Mouse (Mus musculus): ENCODE measurements around the gene Metap2.
A peak's percentile ranks its signal among the peaks of the same experiment; 100 is the strongest.
"Not testable (repeated sequence)": the region's sequence is repeated elsewhere in the genome, so short reads cannot be mapped to it uniquely, and the experiment has no call there.

Gene Metap2

DNA sequence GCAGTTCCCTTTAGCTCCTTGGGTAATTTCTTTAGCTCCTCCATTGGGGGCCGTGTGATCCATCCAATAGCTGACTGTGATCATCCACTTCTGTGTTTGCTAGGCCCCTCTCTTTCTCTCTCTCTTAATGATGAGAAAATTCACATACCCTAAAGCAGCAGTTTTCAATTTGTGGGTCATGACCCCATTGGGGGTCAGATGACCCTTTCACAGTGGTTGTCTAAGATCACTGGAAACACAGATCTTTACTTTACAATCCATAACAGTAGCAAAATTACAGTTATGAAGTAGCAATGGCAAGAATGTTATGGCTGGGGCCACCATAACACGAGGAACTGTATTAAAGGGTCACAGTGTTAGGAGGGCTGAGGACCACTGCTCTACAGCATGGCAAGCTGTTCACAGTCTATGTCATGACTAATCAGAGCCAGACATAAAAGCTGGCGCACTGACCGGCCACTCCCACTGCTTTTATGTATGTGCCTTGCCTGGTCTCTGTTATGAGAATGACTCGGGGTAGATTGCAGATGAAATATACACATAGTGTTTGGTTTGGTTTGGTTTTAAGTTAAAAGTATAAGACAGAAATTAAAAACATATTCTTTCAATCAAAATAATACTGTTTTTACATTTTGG lies 13.0 kb upstream of the Metap2 start:
- DNase-seq, result no peak

DNA sequence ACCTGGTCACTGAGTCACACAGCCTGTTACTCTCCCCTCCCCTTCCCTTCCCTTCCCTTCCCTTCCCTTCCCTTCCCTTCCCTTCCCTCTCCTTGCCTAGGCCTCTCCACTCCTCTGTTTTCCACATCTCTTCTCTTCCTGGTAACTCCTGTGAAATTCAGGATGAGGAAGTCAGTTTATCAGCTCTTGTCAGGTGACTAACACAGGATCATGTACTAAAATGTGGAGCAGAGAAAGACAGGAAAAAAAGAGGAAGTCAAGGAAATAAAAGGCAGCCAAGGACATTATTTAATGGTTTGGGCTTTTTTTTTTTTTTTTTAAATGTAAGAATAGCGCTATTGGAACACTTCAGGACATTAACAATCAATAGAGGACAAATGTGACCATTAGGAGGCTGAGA lies 12.1 kb upstream of the Metap2 start:
- no peak for DNase-seq

GRCm38 (mm10) chr10:93908540-93908939 lies 11.6 kb upstream of the Metap2 start:
- DNase-seq, result no peak

DNA sequence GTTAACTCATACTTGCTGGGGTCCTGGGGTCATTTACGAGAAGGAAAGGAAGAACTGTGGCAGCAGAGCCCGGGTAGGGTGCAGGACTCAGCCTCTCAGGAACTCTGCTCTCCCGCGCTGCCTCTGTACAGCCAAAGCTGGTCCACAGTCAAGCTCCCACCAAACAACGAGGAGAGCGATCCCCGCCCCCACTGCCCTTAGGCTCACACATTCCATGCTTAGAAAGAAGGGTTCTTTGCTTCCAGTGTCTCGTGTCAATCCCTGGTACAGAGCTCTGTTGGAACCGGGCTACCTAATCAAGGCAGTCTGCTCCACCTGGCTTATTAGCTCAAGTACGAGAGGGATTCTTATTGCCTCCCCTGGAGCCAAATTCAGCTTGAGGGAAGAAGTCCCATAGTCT lies 10.5 kb upstream of the Metap2 start:
- DNase-seq, result no peak

- no peak for DNase-seq
Observed at GRCm38 (mm10) chr10:93899907-93900306, 3.0 kb upstream of the Metap2 start.

DNA sequence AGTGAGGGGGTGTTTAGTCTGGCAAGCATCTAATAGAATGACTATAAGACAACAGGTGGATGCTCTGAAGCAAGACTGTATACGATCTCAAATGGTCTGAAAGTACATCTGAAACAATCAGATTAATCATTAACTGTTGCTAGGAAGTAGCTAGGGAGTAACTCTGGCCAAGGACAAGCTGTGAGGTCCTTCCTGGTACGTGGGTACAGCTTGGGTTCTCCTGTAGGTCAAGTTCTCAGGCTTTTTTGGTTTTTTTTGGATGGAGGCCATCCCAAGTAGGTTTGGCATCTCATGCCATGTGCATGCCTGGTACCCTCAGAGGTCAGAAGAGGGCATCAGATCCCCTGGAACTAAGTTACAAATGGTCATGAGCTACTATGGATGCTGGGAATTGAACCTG lies 2.4 kb upstream of the Metap2 start:
- DNase-seq, result peak; percentile 69

DNA sequence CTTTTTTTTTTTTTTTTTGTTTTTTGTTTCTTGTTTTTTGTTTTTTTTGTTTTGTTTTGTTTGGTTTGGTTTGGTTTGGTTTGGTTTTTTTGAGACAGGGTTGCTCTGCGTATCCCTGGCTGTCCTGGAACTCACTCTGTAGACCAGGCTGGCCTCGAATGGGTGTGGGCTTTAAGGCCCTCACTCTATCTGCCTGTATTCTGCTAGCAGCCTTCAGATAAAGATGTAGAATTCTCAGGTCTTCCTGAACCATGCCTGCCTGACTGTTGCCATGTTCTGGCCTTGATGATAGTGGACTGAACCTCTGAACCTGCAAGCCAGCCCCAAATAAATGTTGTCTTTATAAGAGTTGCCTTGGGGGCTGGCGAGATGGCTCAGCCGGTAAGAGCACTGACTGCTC lies 4.3 kb downstream of the Metap2 start:
- no peak for DNase-seq

DNA sequence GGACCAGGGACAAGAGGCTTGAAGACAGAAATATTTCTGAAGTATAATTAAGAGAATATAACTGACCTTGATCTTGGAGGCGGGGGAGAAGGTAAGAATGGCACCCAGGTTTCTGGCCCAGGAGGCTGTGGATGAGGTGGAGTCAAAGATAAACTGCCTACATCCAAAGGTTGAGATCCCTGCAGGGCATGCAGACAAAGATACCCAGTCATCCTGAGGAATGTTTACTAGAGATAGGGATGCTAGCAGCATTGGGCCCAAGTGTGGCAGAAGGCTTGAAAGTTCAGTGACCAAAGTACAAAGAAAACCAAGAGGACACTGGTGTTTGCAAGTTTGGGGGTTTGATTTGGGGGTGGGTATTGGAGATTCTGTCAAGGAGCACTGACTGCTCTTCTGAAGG lies 5.9 kb downstream of the Metap2 start:
- no peak for DNase-seq

- no peak for DNase-seq
Observed at GRCm38 (mm10) chr10:93890565-93890964, 6.3 kb downstream of the Metap2 start.

DNA sequence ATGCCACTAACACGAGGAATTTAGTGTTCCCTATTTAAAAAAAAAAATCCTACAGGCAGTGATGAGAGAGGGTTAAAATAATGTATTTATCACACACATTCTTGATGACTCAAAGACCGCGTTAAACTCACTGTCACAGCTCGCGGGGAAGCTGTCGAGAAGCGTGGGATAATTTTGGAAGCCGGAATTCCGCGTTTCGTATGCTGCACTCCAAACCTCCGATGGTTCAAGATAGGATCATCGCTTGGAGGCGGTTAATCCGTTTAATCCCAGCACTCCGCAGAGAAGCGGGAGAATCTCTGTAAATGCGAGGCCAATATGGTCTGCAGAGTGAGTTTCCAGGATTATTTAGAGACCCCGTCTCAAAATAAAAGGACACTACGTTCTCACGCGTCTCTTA lies 6.9 kb downstream of the Metap2 start:
- DNase-seq, result no peak

DNA sequence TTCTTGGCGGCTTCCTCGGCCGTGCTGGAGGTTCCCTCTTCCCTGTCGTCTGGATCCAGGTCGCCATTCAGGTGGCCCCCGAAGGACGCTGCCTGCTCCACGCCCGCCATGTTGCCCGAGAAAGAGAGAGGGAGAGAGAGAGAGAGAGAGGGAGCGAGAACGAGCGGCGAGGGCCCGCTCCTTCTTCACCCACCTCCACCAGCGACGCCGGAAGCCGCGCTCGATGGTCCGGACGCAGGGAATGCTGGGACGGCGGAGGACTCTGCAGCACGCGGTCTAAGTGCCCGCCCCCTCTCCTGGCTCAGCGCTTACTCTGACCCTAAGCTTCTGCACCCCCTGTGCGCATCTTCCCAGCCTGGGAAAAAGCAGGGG lies 7.3 kb downstream of the Metap2 start:
- peak; percentile 85 for DNase-seq

DNA sequence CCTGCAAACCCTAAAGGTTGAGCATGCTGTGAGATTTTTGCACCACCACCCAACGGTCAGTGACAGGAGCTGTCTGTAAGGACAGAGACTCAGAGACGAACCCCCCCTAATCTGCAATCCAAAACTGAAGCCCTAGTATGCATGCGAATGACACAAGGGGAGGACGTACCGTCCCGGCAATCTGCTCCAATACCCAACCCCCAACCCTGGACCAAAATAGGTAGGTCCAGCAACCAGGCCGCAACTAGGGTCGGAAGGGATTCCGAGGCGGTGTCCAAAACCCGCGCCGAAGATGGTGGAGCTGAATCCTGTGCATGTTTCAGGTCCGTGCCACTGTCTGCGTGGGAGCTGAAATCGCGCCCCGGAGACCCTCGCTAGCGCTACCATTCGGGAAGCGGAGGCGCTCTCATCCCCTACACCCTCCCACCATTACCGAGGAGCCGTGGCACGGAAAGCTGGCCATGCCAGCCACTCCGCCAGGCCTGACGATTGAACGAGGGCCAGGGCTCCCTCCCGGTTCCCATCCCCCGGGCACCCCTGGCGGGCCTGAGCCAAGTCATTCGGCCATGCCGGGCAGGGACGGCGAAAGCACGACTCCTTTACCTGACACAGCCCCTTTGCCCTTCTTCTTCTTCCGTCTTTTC lies 7.8 kb downstream of the Metap2 start:
- DNase-seq, result peak; percentile 11

- no peak for DNase-seq
Observed at GRCm38 (mm10) chr10:93888590-93888934, 8.3 kb downstream of the Metap2 start.

- DNase-seq, result no peak
Observed at GRCm38 (mm10) chr10:93885839-93886477, 10.9 kb downstream of the Metap2 start.

DNA sequence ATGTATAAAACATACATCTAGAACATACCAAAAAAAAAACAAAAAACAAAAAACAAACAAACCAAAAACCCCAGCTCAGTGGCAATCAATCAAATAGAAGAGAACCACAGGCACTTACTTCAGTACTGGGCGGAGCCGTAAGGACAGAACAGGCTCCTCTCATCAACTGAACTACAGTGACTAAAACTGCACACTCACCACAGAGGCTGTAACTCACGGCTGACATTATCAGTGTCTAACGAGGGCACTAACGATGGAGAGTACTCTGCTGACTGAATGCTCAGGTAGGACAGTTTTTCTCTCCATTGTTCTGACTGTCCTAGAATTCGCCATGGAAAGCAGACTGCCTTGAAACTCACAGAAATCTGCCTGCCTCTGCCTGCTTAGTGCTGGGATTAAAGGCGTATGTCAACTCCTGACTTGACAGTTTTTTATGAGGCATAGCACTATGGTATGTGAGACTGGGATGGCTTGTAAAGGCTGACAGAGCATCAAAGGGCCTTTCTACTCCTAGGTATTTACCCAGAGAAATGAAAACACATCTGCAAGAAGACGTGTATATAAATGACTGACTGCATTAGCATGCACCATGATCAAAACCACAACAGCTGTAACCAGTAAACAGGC lies 14.0 kb downstream of the Metap2 start:
- no peak for DNase-seq

- DNase-seq, result no peak
Observed at GRCm38 (mm10) chr10:93881918-93882317, 15.0 kb downstream of the Metap2 start.

DNA sequence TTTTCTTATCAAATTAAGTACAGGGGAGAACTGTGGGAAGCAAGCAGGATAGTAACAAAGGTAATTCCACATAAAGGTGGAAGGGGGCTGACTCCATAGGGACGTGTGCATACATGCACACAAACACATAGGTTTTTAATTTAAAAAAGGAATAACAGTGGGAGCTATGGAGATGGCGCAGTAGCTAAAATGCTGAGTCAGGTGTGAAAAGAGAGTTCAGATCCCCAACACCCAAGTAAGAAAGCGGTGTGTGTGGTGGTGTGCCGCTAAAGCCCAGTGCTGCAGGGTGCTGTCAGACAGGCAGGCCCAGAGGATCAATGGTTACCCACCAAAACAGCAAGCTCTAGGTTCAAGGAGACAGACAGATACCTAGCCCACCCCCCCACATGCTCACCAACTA lies 18.2 kb downstream of the Metap2 start:
- DNase-seq, result no peak

GRCm38 (mm10) chr10:93876772-93877171 lies 20.1 kb downstream of the Metap2 start:
- no peak for DNase-seq

- DNase-seq, result no peak
Observed at GRCm38 (mm10) chr10:93868886-93869285, 28.0 kb downstream of the Metap2 start.

DNA sequence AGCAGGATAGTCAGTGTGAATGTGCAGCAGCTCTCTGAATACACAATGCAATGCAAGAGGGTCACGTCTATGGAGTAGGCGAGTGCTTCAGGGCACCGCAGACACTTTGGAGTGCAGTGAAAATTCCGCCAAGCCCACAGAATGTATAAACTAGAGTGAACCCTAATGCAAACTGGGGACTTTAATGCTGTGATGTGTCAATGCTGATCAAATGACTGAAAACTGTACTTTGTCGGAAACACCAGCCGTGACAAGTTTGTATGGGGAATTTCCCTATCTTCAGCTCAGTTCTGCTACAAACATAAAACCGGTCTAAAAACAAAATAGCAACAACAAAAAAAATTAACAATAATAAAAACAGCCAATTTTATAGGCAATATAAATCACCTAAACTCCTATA lies 28.5 kb downstream of the Metap2 start:
- no peak for DNase-seq

DNA sequence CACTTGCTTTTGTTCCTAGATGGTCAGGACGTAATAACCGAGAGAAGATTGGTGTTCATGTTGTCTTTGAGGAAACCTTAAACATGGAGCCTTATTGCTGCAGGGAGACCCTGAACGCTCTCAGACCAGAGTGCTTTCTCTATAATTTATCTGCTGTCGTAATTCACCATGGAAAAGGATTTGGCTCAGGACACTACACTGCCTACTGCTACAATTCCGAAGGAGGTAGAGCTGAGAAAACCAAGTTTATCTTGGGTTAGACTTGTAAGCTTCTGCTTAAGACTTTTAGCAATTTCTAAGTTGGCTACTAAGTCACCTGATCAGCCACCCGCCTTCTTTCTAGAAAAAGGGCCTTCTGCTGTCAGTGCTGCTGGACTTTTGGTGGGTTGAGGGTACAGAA lies 40.8 kb downstream of the Metap2 start:
- no peak for DNase-seq

DNA sequence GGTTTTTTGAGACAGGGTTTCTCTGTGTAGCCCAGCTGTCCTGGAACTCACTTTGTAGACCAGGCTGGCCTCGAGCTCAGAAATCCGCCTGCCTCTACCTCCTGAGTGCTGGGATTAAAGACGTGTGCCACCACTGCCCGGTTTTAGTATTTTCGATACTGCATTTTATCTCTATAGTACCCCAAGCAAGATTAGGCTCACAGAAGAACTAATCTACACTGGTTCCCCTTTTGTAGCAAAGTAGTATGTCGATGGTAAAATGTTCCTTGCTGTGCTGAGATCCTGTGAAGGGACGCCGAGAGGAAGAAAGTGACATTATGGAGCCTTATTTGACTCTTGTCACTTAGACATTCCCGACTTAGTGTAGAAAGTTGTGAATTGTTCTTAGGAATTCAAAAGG lies 41.8 kb downstream of the Metap2 start:
- DNase-seq, result no peak

GRCm38 (mm10) chr10:93846706-93847105 lies 50.2 kb downstream of the Metap2 start:
- no peak for DNase-seq

DNA sequence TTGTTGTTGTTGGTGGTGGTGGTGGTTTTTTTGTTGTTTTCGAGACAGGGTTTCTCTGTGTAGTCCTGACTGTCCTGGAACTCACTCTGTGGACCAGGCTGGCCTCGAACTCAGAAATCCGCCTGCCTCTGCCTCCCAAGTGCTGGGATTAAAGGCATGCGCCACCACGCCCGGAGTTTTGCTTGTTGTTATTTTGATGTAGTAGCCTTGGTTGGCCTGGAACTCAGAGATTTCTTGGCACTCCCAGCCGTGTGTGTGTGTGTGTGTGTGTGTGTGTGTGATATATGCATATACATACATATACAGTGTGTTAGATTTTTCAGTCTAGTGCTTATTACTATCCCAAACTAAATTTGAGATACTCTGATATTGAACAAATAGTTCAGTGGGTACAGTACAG lies 61.8 kb downstream of the Metap2 start:
- DNase-seq, result not testable (repeated sequence)
